Mouse (Mus musculus) CH12.LX (cell line): Measurements from ENCODE around the gene Ccn6.

Experiments
- CTCF ChIP-seq, 2 experiments: IDR thresholded peaks in 1 of 2; conservative IDR thresholded peaks in 1 of 2; 2 replicates each; pipeline ENCODE4 v1.5.1; 2011 to 2012; ENCODE audit warnings: low read depth in 2 of 2, low read length in 2 of 2, improper control_type of control experiment in 1 of 2, inconsistent platforms in 1 of 2, mild to moderate bottlenecking in 1 of 2, moderate library complexity in 1 of 2
- SIN3A ChIP-seq: IDR thresholded peaks from 2 replicates; pipeline ENCODE4 v1.6.1; 2012; ENCODE audit warnings: low read length, improper control_type of control experiment, inconsistent platforms

DNA sequence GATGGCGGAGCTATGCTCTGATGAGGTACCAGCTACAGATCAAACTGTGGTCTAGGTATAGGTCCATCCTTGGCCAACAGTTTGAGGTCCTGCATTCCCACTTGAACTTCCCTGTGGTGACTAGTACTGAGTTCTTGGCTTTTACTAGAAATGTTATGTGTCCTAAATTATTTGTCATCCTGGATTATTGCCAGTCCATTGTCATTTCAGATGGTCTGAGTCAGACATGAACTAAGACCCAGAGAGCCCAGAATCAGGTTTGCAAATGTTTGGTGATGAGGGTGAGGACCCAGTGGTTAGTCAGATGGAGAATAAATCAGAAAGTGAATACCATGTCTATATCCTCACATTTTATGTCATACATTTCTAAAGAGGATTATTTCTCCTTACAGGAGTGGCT is 6.3 kb downstream of the Ccn6 start:
- TF ChIP-seq CTCF (conservative IDR thresholded peaks at IDR 0.05 in 1 of 2, IDR thresholded peaks at IDR 0.05 in 1 of 2; ENCODE audit: low read depth in 2 of 2, low read length in 2 of 2) (no peak), SIN3A (no peak)
